Mouse (Mus musculus) lung, embryonic 16.5 days (tissue): ENCODE results near the gene Lipe. TPM values are rescaled to one million over a fixed set of nuclear protein-coding genes. Genes with fewer than 3 reads are reported as not detected.
A peak's percentile ranks its signal among the peaks of the same experiment; 100 is the strongest.

Experiments used
- ATAC-seq: fragments of 200-750 bp; cut with Nextera tagmentation; 2 replicates; pipeline ENCODE4 v1.8.0; 2017; ENCODE audit warnings: low read depth, mild to moderate bottlenecking, moderate library complexity
- H3K27ac ChIP-seq: fragments of 300-500 bp; sonication (generic); 2 replicates; pipeline ENCODE4 v1.5.1; 2014; ENCODE audit warnings: mild to moderate bottlenecking, control low read depth, low read length
- H3K27me3 ChIP-seq: fragments of 300-500 bp; sonication (generic); 2 replicates; pipeline ENCODE4 v1.6.1; 2014; ENCODE audit warnings: low read depth, low read length, mixed read lengths; ENCODE audit not compliant: control insufficient read depth, insufficient read depth
- H3K36me3 ChIP-seq: fragments of 300-500 bp; sonication (generic); 2 replicates; pipeline ENCODE4 v1.6.1; 2014; ENCODE audit warnings: low read length; ENCODE audit not compliant: control insufficient read depth, insufficient read depth
- H3K4me1 ChIP-seq: fragments of 300-500 bp; sonication (generic); replicated peaks from 2 replicates; pipeline ENCODE4 v1.6.1; 2014; ENCODE audit warnings: low read length, mixed read lengths; ENCODE audit not compliant: control insufficient read depth, insufficient read depth
- H3K4me2 ChIP-seq: fragments of 300-500 bp; sonication (generic); 2 replicates; pipeline ENCODE4 v1.6.1; 2014; ENCODE audit warnings: low read depth, low read length, control low read depth
- H3K4me3 ChIP-seq: fragments of 300-500 bp; sonication (generic); 2 replicates; pipeline ENCODE4 v1.5.1; 2014; ENCODE audit warnings: mild to moderate bottlenecking, low read length, control low read depth
- H3K9ac ChIP-seq: fragments of 300-500 bp; sonication (generic); 2 replicates; pipeline ENCODE4 v1.6.1; 2014; ENCODE audit warnings: low read length, control low read depth
- H3K9me3 ChIP-seq: fragments of 300-500 bp; sonication (generic); 2 replicates; pipeline ENCODE4 v1.6.1; 2016; ENCODE audit warnings: low read length; ENCODE audit not compliant: control insufficient read depth
- WGBS: fragments of 180-500 bp; shearing (Covaris S2); extraction: QIAGEN DNeasy Blood & Tissue Kit; methylation state at CpG from one replicate; pipeline ENCODE4 v1.1.7; 2014; 5-methylcytosine and 5-hydroxymethylcytosine counted together
- polyA plus RNA-seq: library from polyadenylated mRNA; unstranded; fragments of >200 nt; fragmentation: Nextera tagmentation; extraction: Ambion mirVana; gene quantifications from 2 replicates; pipeline ENCODE4 v1.2.1, GENCODE M21; 2015

The Lipe gene
- polyA plus RNA-seq, result 9.4 and 11.4 TPM in 2 replicates

DNA sequence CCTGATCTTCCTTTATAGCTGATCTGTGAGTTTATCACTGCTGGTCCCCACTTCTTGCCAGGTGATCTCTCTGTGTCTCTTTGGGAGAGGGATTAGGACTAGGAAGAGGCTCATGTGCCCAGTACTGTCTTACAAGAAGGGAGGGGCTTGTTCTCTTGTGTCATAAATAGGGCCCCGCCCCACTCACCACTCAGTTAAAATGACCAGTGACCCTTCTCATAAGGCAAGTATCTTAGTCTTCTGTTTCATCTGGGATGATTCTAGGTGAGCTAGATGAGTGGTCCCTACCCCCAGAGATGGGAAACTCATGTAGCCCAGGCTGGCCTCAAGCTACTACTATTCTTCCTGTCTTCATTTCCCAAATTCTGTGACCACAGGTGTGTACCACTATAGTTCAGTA is at the start of gene Lipe:
Gene Lipe, minus strand, starts transcription at position 101 of the 400 bp plus-strand sequence.
- Histone ChIP-seq H3K9ac (no peak within 1 kb of the TSS), H3K4me1 (peaks cover 15% of the 10 kb centered on the region), H3K27me3 (no peaks in the 10 kb centered on the region), H3K9me3 (no peaks in the 10 kb centered on the region), H3K4me3 (no peak within 1 kb of the TSS), H3K27ac (no peak within 1 kb of the TSS), H3K4me2 (no peak within 1 kb of the TSS), H3K36me3 (no peaks in the 10 kb centered on the region)
- ATAC-seq, result no peak
- 82% methylated on average over 1 of the region's 1 CpGs for WGBS

DNA sequence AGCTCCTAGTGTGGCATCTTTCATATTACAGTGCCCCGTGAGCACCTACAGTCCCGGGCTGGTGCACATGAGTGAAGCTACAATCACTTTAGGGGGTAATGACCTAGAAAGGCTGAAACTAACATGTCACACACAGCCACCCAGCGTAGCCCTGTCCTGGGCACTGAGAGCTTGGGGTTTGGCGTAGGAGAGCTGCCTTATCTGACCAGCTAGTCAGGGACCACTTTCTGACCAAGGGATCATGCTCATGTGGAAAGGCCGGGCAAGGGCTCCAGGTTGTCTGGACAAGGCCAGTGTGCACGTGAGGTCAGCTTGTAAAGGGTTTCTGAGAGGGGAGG is 42.3 kb upstream of the Lipe start:
- peaks cover 13% of the 10 kb centered on the region for H3K4me1 ChIP-seq
- ATAC-seq, result no peak; the same call in 1 of the 2 replicates
- H3K27ac ChIP-seq, result peak overlapping the region; percentile 87
- no peak overlapping the region for H3K4me3 ChIP-seq
- H3K9me3 ChIP-seq, result no peaks in the 10 kb centered on the region
- H3K9ac ChIP-seq, result no peak overlapping the region
- H3K36me3 ChIP-seq, result no peaks in the 10 kb centered on the region
- 70% methylated on average over 6 of the region's 6 CpGs for WGBS
- H3K4me2 ChIP-seq, result no peak overlapping the region
- H3K27me3 ChIP-seq, result no peaks in the 10 kb centered on the region

DNA sequence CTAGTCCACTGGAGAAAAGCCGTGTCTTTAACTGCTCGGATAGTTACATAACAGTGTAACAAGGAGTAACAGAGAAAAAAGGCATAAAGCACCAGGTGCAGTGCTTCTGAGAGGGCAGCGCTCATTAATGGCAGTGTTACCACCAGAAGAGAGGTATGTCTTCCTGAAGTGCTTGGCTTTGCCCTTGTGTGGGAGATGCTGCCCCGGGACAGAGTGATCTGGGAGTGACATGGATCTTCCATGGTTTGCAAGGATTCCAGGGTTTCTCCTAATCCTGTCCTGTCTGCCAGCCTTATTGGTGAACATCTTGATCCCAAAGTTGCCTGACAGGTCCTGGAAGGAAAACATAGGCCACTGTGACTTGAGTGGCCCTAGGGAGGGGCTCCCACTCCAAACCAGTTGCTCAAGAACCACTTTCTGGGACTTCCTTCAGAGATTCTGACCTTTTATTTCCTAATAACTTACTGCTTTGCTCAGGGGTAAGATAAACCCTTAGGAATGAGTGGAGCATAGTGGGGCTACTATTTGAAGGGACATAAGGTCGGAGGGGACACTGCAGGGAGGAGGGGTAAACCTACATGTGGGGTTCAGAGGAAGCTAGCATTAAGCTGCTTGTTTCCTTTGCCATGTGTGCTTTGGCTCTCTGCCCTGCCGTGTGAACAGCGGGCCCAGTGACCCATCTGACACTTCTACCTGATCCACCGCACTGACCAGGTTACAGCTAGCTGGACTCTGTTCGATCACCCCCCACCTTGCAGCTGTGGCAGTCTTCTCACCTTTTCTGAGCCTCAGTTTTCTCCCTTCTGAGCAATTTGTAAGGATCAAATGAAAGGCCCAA is 41.7 kb upstream of the Lipe start:
- Histone ChIP-seq H3K9me3 (no peaks in the 10 kb centered on the region), H3K27me3 (no peaks in the 10 kb centered on the region), H3K27ac (peak overlapping the region; percentile 87), H3K4me3 (no peak overlapping the region), H3K36me3 (no peaks in the 10 kb centered on the region), H3K4me2 (no peak overlapping the region), H3K9ac (no peak overlapping the region), H3K4me1 (peaks cover 19% of the 10 kb centered on the region)
- 58% methylated on average over 9 of the region's 9 CpGs for WGBS
- ATAC-seq, result peak; percentile 82

DNA sequence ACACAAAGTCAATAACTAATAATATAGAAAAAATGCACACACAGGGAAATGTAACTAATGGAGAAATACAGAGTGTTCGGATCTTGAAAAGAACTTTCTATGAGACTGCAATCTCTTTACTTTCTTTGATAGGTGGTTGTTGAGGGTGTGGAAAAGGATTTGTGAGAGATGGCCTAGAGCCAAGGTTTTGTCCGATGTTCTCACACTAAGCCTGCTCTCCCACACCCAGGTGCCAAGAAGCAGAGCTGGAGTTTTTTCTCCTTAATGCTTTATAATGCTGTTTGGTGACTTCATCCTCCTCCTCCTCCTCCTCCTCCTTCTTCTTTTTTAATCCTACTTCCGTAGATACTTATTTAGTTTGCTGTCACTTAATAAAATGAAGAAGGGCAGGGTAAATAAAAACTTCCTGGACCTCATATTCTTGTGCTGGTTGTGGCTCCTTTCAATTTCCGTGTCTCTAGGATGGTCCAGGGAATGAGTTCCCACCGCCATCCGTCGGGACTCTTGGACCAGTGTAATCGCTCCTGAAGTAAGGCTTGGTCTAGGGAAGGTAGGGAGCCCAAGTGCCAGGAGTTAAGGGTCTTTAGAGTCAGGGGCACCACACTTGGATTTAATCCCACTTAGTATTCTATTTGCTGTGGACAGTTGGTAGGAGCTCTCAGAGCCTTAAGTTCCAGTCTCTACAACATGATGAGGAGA is 40.8 kb upstream of the Lipe start:
- H3K9me3 ChIP-seq, result no peaks in the 10 kb centered on the region
- no peaks in the 10 kb centered on the region for H3K27me3 ChIP-seq
- no peak overlapping the region for H3K4me2 ChIP-seq
- no peak for ATAC-seq
- H3K4me1 ChIP-seq, result peaks cover 21% of the 10 kb centered on the region
- peak overlapping the region; percentile 87 for H3K27ac ChIP-seq
- no peak overlapping the region for H3K9ac ChIP-seq
- no peak overlapping the region for H3K4me3 ChIP-seq
- WGBS, result 64% methylated on average over 8 of the region's 8 CpGs
- H3K36me3 ChIP-seq, result no peaks in the 10 kb centered on the region

DNA sequence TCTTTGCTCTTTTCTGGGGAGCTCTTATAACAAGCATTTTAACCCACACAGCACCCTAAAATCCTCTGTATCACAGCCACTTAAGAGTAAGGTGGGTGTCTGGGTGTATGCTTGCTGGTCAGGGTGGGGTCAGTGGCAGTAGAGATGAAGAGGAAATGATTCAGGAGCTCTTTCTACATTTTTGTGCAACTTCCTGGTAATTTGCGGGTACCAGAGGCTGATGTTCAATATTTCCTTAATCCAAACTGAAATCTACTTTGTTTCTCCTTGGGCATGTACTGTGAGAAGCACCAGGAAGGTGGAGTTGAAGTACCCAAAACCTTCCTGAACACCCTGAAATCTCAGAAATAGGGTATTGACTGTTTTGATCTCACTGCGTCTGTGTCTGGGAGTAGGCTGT is 38.2 kb upstream of the Lipe start:
- peaks cover 31% of the 10 kb centered on the region for H3K4me1 ChIP-seq
- 67% methylated on average over 2 of the region's 2 CpGs for WGBS
- H3K4me3 ChIP-seq, result no peak overlapping the region
- no peaks in the 10 kb centered on the region for H3K27me3 ChIP-seq
- H3K9ac ChIP-seq, result no peak overlapping the region
- ATAC-seq, result no peak
- H3K4me2 ChIP-seq, result no peak overlapping the region
- peak overlapping the region; percentile 57 for H3K27ac ChIP-seq
- H3K9me3 ChIP-seq, result no peaks in the 10 kb centered on the region
- H3K36me3 ChIP-seq, result no peaks in the 10 kb centered on the region

DNA sequence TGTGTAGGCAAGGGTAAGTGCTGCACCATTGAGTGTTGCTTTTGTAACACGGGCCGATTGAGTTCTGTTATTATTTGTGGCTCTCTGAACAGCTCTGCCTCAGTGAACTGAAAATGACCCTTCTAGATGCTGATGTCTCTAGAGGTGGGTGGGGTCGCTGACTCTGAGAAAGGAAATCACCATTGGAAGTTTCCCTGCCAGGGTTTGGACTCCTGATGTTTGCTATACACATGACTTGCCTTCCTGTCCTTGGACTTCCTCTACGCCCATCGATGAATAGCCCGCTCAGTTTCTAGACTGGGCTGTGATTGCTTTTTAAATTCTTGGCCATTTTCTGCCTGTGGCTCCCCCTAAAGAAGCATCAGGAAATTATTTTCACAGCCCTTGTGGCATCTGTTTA is 37.7 kb upstream of the Lipe start:
- no peak overlapping the region for H3K9ac ChIP-seq
- H3K27me3 ChIP-seq, result no peaks in the 10 kb centered on the region
- peak overlapping the region; percentile 57; the same call in 1 of the 2 replicates for H3K27ac ChIP-seq
- H3K4me3 ChIP-seq, result no peak overlapping the region
- H3K4me1 ChIP-seq, result peaks cover 31% of the 10 kb centered on the region
- H3K36me3 ChIP-seq, result no peaks in the 10 kb centered on the region
- no peak overlapping the region for H3K4me2 ChIP-seq
- H3K9me3 ChIP-seq, result no peaks in the 10 kb centered on the region
- 63% methylated on average over 6 of the region's 6 CpGs for WGBS
- ATAC-seq, result no peak

DNA sequence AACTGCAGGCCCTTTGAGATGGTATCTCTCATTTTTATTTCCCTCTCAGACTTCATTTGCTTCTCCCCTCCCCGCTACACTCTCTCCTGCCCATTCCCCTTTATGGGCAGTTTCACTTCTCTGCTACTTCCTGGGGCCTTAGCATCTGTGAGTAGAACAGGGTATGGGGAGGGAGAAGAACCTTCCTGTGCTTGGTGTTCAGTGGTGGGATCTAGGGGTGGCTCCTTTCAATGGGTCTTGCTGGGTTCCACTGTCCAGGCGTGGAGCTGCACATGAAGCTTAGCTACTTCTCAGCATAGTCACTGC is 37.0 kb upstream of the Lipe start:
- Histone ChIP-seq H3K27me3 (no peaks in the 10 kb centered on the region), H3K4me3 (no peak overlapping the region), H3K27ac (peak overlapping the region; percentile 5; the same call in 1 of the 2 replicates), H3K9me3 (no peaks in the 10 kb centered on the region), H3K36me3 (no peaks in the 10 kb centered on the region), H3K4me1 (peaks cover 28% of the 10 kb centered on the region), H3K9ac (no peak overlapping the region), H3K4me2 (no peak overlapping the region)
- ATAC-seq, result no peak
- 74% methylated on average over 2 of the region's 2 CpGs for WGBS

DNA sequence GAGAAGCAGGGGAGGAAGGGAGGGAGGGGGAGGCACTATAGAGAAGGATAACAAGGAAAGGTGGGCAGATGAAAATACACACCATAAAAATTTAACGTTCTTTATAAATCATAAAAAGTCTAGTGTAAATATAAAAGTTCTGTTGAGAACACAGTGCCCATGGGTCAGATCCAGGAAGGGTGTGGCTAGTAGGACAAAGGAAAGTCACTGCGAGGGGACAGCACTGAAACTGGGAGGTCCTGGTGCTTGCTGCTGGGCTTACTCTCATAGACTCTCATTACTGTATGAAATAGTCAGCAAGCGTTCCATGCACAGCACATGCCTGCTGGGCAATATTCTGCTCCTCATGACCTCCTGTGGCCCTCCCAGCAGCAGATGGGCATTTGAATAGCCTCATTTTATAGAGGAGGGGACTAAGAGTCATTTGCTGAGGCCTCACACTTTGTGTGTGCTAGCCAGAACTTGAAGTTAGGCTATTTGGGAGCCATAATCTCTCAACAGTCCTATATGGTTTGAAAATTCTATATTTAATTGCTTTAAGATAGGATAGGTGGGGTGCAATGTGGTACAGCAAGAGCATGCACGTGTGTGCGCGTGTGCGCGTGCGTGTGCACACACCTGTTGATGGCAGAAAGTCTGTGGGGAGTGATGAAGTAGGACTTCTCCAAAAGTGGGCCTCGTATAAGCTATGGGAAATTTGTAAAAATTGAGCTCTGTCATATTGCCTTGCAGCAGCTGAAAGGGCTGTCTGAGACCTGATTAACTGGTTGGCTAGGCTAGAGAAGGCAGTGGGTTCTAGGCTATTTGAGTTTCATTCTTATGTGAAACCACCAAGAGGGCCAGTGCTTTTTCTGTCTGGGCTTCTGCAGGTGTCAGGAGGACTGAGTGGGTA is 36.4 kb upstream of the Lipe start:
- H3K9ac ChIP-seq, result no peak overlapping the region
- ATAC-seq, result no peak
- peaks cover 29% of the 10 kb centered on the region for H3K4me1 ChIP-seq
- no peaks in the 10 kb centered on the region for H3K27me3 ChIP-seq
- no peak overlapping the region for H3K4me3 ChIP-seq
- H3K4me2 ChIP-seq, result no peak overlapping the region
- H3K9me3 ChIP-seq, result no peaks in the 10 kb centered on the region
- no peaks in the 10 kb centered on the region for H3K36me3 ChIP-seq
- peak overlapping the region; percentile 43; the same call in 1 of the 2 replicates for H3K27ac ChIP-seq
- 79% methylated on average over 10 of the region's 10 CpGs for WGBS
